Mouse (Mus musculus) midbrain, postnatal 0 days (tissue): ENCODE results near the gene Mcu. TPM values are rescaled to one million over a fixed set of nuclear protein-coding genes. Genes with fewer than 3 reads are reported as not detected.
A peak's percentile ranks its signal among the peaks of the same experiment; 100 is the strongest.

ENCODE experiments used
- ATAC-seq: fragments of 200-750 bp; cut with Nextera tagmentation; 2 replicates; pipeline ENCODE4 v1.8.0; 2017; ENCODE audit warnings: moderate number of reproducible peaks, mild to moderate bottlenecking, moderate TSS enrichment, moderate library complexity; ENCODE audit not compliant: low FRiP score
- DNase-seq: peaks from one replicate; pipeline ENCODE4 v3.0.0-alpha.2; 2015; ENCODE audit warnings: low spot score
- H3K27ac ChIP-seq: fragments of 300-500 bp; sonication (generic); 2 replicates; pipeline ENCODE4 v1.5.1; 2014; ENCODE audit warnings: low read depth, mild to moderate bottlenecking, low read length, mixed read lengths
- H3K27me3 ChIP-seq: fragments of 300-500 bp; sonication (generic); 2 replicates; pipeline ENCODE4 v1.6.1; 2014; ENCODE audit warnings: low read length, control low read depth, mixed read lengths; ENCODE audit not compliant: insufficient read depth
- H3K36me3 ChIP-seq: fragments of 300-500 bp; sonication (generic); 2 replicates; pipeline ENCODE4 v1.6.1; 2014; ENCODE audit warnings: low read length, control low read depth, mixed read lengths; ENCODE audit not compliant: insufficient read depth
- H3K4me1 ChIP-seq: fragments of 300-500 bp; sonication (generic); 2 replicates; pipeline ENCODE4 v1.6.1; 2014; ENCODE audit warnings: mild to moderate bottlenecking, control low read depth, antibody characterized with exemption, low read length, mixed read lengths; ENCODE audit not compliant: insufficient read depth
- H3K4me2 ChIP-seq: fragments of 300-500 bp; sonication (generic); 2 replicates; pipeline ENCODE4 v1.6.1; 2014; ENCODE audit warnings: low read depth, mild to moderate bottlenecking, low read length, mixed read lengths; ENCODE audit not compliant: poor library complexity, severe bottlenecking
- H3K4me3 ChIP-seq: fragments of 300-500 bp; sonication (generic); 2 replicates; pipeline ENCODE4 v1.5.1; 2014; ENCODE audit warnings: low read depth, mild to moderate bottlenecking, low read length, moderate library complexity
- H3K9ac ChIP-seq: fragments of 300-500 bp; sonication (generic); replicated peaks from 2 replicates; pipeline ENCODE4 v1.6.1; 2014; ENCODE audit warnings: mild to moderate bottlenecking, low read length, moderate library complexity, mixed read lengths; ENCODE audit not compliant: poor library complexity, severe bottlenecking
- H3K9me3 ChIP-seq: fragments of 300-500 bp; sonication (generic); 2 replicates; pipeline ENCODE4 v1.6.1; 2016; ENCODE audit warnings: low read length, control low read depth
- CTCF ChIP-seq: IDR thresholded peaks from 2 replicates; pipeline ENCODE4 v1.5.1; 2016; ENCODE audit warnings: antibody characterized with exemption, mild to moderate bottlenecking
- WGBS: fragments of 180-500 bp; shearing (Covaris S2); extraction: QIAGEN DNeasy Blood & Tissue Kit; methylation state at CpG from one replicate; pipeline ENCODE4 v1.1.7; 2014; 5-methylcytosine and 5-hydroxymethylcytosine counted together
- polyA plus RNA-seq: library from polyadenylated mRNA; unstranded; fragments of >200 nt; fragmentation: Nextera tagmentation; extraction: Ambion mirVana; gene quantifications from 2 replicates; pipeline ENCODE4 v1.2.1, GENCODE M21; 2015
- total RNA-seq: library from RNA; depleted of rRNA; stranded (reverse); fragments of >200 nt; gene quantifications from 2 replicates; pipeline ENCODE4 v1.2.3, GENCODE M21; 2014

The Mcu gene
- total and polyA plus RNA-seq, 2 experiments from 2014 or later, result 39.4 to 46.1 TPM

GRCm38 (mm10) chr10:59466626-59467025 lies 149.9 kb downstream of the Mcu start:
- no peaks in the 10 kb centered on the region for H3K36me3 ChIP-seq
- H3K9ac ChIP-seq, result no peak overlapping the region
- no peak overlapping the region for H3K4me2 ChIP-seq
- 68% methylated on average over 4 of the region's 4 CpGs for WGBS
- no peaks in the 10 kb centered on the region for H3K4me1 ChIP-seq
- no peak for TF ChIP-seq CTCF
- ATAC-seq (0 out of 2 replicates have a peak, but pooled peaks have one; percentile 23), DNase-seq (no peak)
- H3K9me3 ChIP-seq, result no peaks in the 10 kb centered on the region
- no peak overlapping the region for H3K4me3 ChIP-seq
- no peaks in the 10 kb centered on the region for H3K27me3 ChIP-seq
- H3K27ac ChIP-seq, result no peak overlapping the region

GRCm38 (mm10) chr10:59465546-59465945 lies 150.9 kb downstream of the Mcu start:
- Histone ChIP-seq H3K27ac (no peak overlapping the region), H3K4me3 (no peak overlapping the region), H3K36me3 (no peaks in the 10 kb centered on the region), H3K9me3 (no peaks in the 10 kb centered on the region), H3K4me1 (no peaks in the 10 kb centered on the region), H3K27me3 (no peaks in the 10 kb centered on the region), H3K4me2 (no peak overlapping the region), H3K9ac (no peak overlapping the region)
- no peak for TF ChIP-seq CTCF
- ATAC-seq (no peak), DNase-seq (no peak)
- WGBS, result 88% methylated on average over 3 of the region's 3 CpGs

- Histone ChIP-seq H3K27ac (no peak overlapping the region), H3K4me1 (no peaks in the 10 kb centered on the region), H3K4me2 (no peak overlapping the region), H3K27me3 (no peaks in the 10 kb centered on the region), H3K9me3 (no peaks in the 10 kb centered on the region), H3K36me3 (no peaks in the 10 kb centered on the region), H3K9ac (no peak overlapping the region), H3K4me3 (no peak overlapping the region)
- DNase-seq (no peak), ATAC-seq (no peak)
- 83% methylated on average over 6 of the region's 6 CpGs for WGBS
- no peak for TF ChIP-seq CTCF
These were observed 154.2 kb downstream of the Mcu start for GRCm38 (mm10) chr10:59462307-59462706.

- peak; percentile 45 for DNase-seq
- no peaks in the 10 kb centered on the region for H3K36me3 ChIP-seq
- no peaks in the 10 kb centered on the region for H3K27me3 ChIP-seq
- ATAC-seq, result no peak
- no peaks in the 10 kb centered on the region for H3K4me1 ChIP-seq
- no peak overlapping the region for H3K4me2 ChIP-seq
- no peak for TF ChIP-seq CTCF
- 78% methylated on average over 12 of the region's 12 CpGs for WGBS
- H3K27ac ChIP-seq, result no peak overlapping the region
- H3K9ac ChIP-seq, result no peak overlapping the region
- H3K9me3 ChIP-seq, result no peaks in the 10 kb centered on the region
- H3K4me3 ChIP-seq, result no peak overlapping the region
These were observed 156.7 kb downstream of the Mcu start for GRCm38 (mm10) chr10:59459767-59460166.

GRCm38 (mm10) chr10:59454631-59455030 lies 161.9 kb downstream of the Mcu start:
- Histone ChIP-seq H3K27me3 (no peaks in the 10 kb centered on the region), H3K9ac (no peak overlapping the region), H3K27ac (no peak overlapping the region), H3K4me2 (no peak overlapping the region), H3K4me3 (no peak overlapping the region), H3K9me3 (no peaks in the 10 kb centered on the region), H3K4me1 (no peaks in the 10 kb centered on the region), H3K36me3 (0 out of 2 replicates have a peak, but pooled peaks cover 2% of the 10 kb centered on the region)
- DNase-seq (no peak), ATAC-seq (no peak)
- no peak; the same call in 1 of the 2 replicates for TF ChIP-seq CTCF
- 95% methylated on average over 15 of the region's 15 CpGs for WGBS

GRCm38 (mm10) chr10:59451839-59452238 lies 164.7 kb downstream of the Mcu start:
- Histone ChIP-seq H3K4me2 (no peak overlapping the region), H3K9me3 (no peaks in the 10 kb centered on the region), H3K36me3 (0 out of 2 replicates have a peak, but pooled peaks cover 2% of the 10 kb centered on the region), H3K27ac (no peak overlapping the region), H3K9ac (no peak overlapping the region), H3K4me1 (no peaks in the 10 kb centered on the region), H3K4me3 (no peak overlapping the region), H3K27me3 (no peaks in the 10 kb centered on the region)
- DNase-seq (peak; percentile 73), ATAC-seq (peak; percentile 56; the same call in 1 of the 2 replicates)
- TF ChIP-seq CTCF, result peak; percentile 78
- WGBS, result 35% methylated on average over 5 of the region's 5 CpGs
